Comparison of ENCODE assay signal across 8 mouse cellular contexts in genomic region chr16:20717181-20717977, GRCm38 (mm10). TPM values are rescaled to one million over a fixed set of nuclear protein-coding genes. Genes with fewer than 3 reads are reported as not detected.
DNase-seq lines count a peak whose midpoint lies in the region; ATAC-seq and TF ChIP-seq lines count a peak whose summit lies in the region.

TSS of gene Polr2h (plus strand) at chr16:20717665.
TSS of gene Clcn2 (minus strand) at chr16:20717746.

- peak within 1 kb of the TSS; percentile 82 for H3K4me2 ChIP-seq in hindbrain, postnatal 0 days (ENCODE audit: low read depth, low read length)

- ATAC-seq in common myeloid progenitor, adult 5-6 weeks (replicated peaks; ENCODE audit: low read depth, poor library complexity, severe bottlenecking) = peak; percentile 90
- ATAC-seq in hindbrain, postnatal 0 days = peak; percentile 92
- peak; percentile 90 for ATAC-seq in megakaryocyte, adult 5-6 weeks (ENCODE audit: poor library complexity, severe bottlenecking)

- peak within 1 kb of the TSS; percentile 80 for H3K4me3 ChIP-seq in gastrocnemius, adult 2 months
- H3K4me3 ChIP-seq in hindbrain, postnatal 0 days (ENCODE audit: low read length) = peak within 1 kb of the TSS; percentile 63
- H3K4me3 ChIP-seq in left cerebral cortex, adult 2 months = peak within 1 kb of the TSS; percentile 61

- H3K27ac ChIP-seq in gastrocnemius, adult 2 months = peak within 1 kb of the TSS; percentile 93
- H3K27ac ChIP-seq in hindbrain, postnatal 0 days = peak within 1 kb of the TSS; percentile 96
- peak within 1 kb of the TSS; percentile 95 for H3K27ac ChIP-seq in left cerebral cortex, adult 2 months

- under 1% methylated on average over 62 of the region's 62 CpGs for WGBS in hindbrain, postnatal 0 days

- no peaks in the 10 kb centered on the region for H3K27me3 ChIP-seq in hindbrain, postnatal 0 days (ENCODE audit: insufficient read depth, low read length)

- intact Hi-C loops in gastrocnemius, adult 2 months (cut with DNase I) = no loop called here
- intact Hi-C loops in left cerebral cortex, adult 2 months (cut with DNase I) = loop anchor here (1.0 to 5.0 kb wide), 4 partner anchors 16 to 475 kb away; partner anchors contain the start of gene Chrd

- peak within 1 kb of the TSS; percentile 82 for H3K9ac ChIP-seq in hindbrain, postnatal 0 days (replicated peaks; ENCODE audit: low read length)

- peak; percentile 99 for DNase-seq in ZHBTc4 (ENCODE audit: low read depth, low spot score)
- DNase-seq in gastrocnemius, adult 2 months = peak; percentile 98
- DNase-seq in hindbrain, postnatal 0 days (ENCODE audit: low spot score) = peak; percentile 98
- peak; percentile 96 to 97 for DNase-seq in left cerebral cortex, adult 2 months (ENCODE audit: extremely low spot score in 1 of 2, low spot score in 2 of 2)
- peak; percentile 96 to 98 for DNase-seq in right cerebral cortex, adult 2 months (ENCODE audit: low spot score in 2 of 2)
- DNase-seq in urinary bladder, postnatal 14 days (ENCODE audit: low spot score) = peak; percentile 98

- peaks cover 18% of the 10 kb centered on the region; the same call in 1 of the 2 replicates for H3K4me1 ChIP-seq in hindbrain, postnatal 0 days (ENCODE audit: insufficient read depth, low read length)

- no peaks in the 10 kb centered on the region for H3K9me3 ChIP-seq in hindbrain, postnatal 0 days (ENCODE audit: low read length)

- peak; percentile 84 for TF ChIP-seq CTCF in gastrocnemius, adult 2 months (IDR thresholded peaks at IDR 0.05)
- peak; percentile 72 for TF ChIP-seq CTCF in hindbrain, postnatal 0 days (IDR thresholded peaks at IDR 0.05; ENCODE audit: low read depth)
- TF ChIP-seq CTCF in left cerebral cortex, adult 2 months (IDR thresholded peaks at IDR 0.05) = peak; percentile 78

- peaks cover 14% of the 10 kb centered on the region; the same call in 1 of the 2 replicates for H3K36me3 ChIP-seq in hindbrain, postnatal 0 days (ENCODE audit: insufficient read depth, low read length)

RNA-seq across cellular contexts. Expression of gene Polr2h, which starts in this region (rescaled TPM):
- total RNA-seq in common myeloid progenitor, adult 5-6 weeks (2017) = 78.5 and 115 TPM in 2 replicates
- total RNA-seq in gastrocnemius, adult 2 months (2021) = 1 to 10 TPM; 7.6 to 9.2 TPM
- 25.5 and 29.2 TPM in 2 replicates for total RNA-seq in hindbrain, postnatal 0 days (2014; rRNA removed)
- polyA plus RNA-seq in hindbrain, postnatal 0 days (2015; fragmentation: Nextera tagmentation; extraction: Ambion mirVana) = 88.6 and 90.8 TPM in 2 replicates
- total RNA-seq in left cerebral cortex, adult 2 months (2021) = 10 to 100 TPM; 22.5 to 28.6 TPM
- total RNA-seq in megakaryocyte, adult 5-6 weeks (2015) = 34.7 and 36.7 TPM in 2 replicates
- total RNA-seq in megakaryocyte, adult 5-6 weeks (2017) = 27.8 and 29.2 TPM in 2 replicates

RNA-seq across cellular contexts. Expression of gene Clcn2, which starts in this region (rescaled TPM):
- 1.9 and 7.3 TPM in 2 replicates for total RNA-seq in common myeloid progenitor, adult 5-6 weeks (2017)
- 1 to 10 TPM in 1 of 2 experiments, under 1 TPM in 1; 0.89 to 1.0 TPM for total RNA-seq in gastrocnemius, adult 2 months (2021)
- total RNA-seq in hindbrain, postnatal 0 days (2014; rRNA removed) = 57.0 and 74.6 TPM in 2 replicates
- 18.5 and 21.2 TPM in 2 replicates for polyA plus RNA-seq in hindbrain, postnatal 0 days (2015; fragmentation: Nextera tagmentation; extraction: Ambion mirVana)
- 10 to 100 TPM; 74.8 to 79.3 TPM for total RNA-seq in left cerebral cortex, adult 2 months (2021)
- total RNA-seq in megakaryocyte, adult 5-6 weeks (2015) = 0.49 and 0.84 TPM in 2 replicates
- total RNA-seq in megakaryocyte, adult 5-6 weeks (2017) = 1.3 and 1.4 TPM in 2 replicates

Comparison
In these comparisons a context has a peak if more than half of its experiments do, and no peak if none do; other contexts are left out.
1. Peak in every context shown above with its lines: DNase-seq, ATAC-seq, H3K4me3 ChIP-seq and H3K27ac ChIP-seq.